Mouse (Mus musculus) erythroblast, embryonic 14.5 days (primary cell): ENCODE measurements around the gene Cd34. TPM values are rescaled to one million over a fixed set of nuclear protein-coding genes. Genes with fewer than 3 reads are reported as not detected.

Source experiments
- H3K27me3 ChIP-seq: 2 replicates; pipeline ENCODE4 v1.6.1; 2012; ENCODE audit warnings: inconsistent platforms; ENCODE audit not compliant: control insufficient read depth
- H3K36me3 ChIP-seq: 2 replicates; pipeline ENCODE4 v1.6.1; 2012; ENCODE audit warnings: mild to moderate bottlenecking, inconsistent platforms; ENCODE audit not compliant: control insufficient read depth
- H3K4me1 ChIP-seq: 2 replicates; pipeline ENCODE4 v1.6.1; 2012; ENCODE audit warnings: inconsistent platforms; ENCODE audit not compliant: control insufficient read depth
- H3K4me3 ChIP-seq: replicated peaks from 2 replicates; pipeline ENCODE3; 2012; ENCODE audit warnings: moderate library complexity, mild to moderate bottlenecking, inconsistent platforms
- H3K9me3 ChIP-seq: 2 replicates; pipeline ENCODE4 v1.6.1; 2012; ENCODE audit warnings: low read length, inconsistent platforms, mixed read lengths; ENCODE audit not compliant: control insufficient read depth
- GATA1 ChIP-seq: IDR thresholded peaks from 2 replicates; pipeline ENCODE4 v1.6.1; 2012; ENCODE audit warnings: low read length, inconsistent platforms, mixed read lengths
- TAL1 ChIP-seq: IDR thresholded peaks from 3 replicates; pipeline ENCODE4 v1.6.1; 2012; ENCODE audit warnings: low read length, inconsistent platforms, mixed read lengths
- polyA plus RNA-seq: library from polyadenylated mRNA; stranded (reverse); fragments of >175 nt; gene quantifications from 2 replicates; pipeline ENCODE4 v1.2.3, GENCODE M21; 2012

The Cd34 gene
- polyA plus RNA-seq, 1 experiment: 0.05 TPM

- H3K27me3 ChIP-seq: peaks cover 2% of the 10 kb centered on the region; the same call in 1 of the 2 replicates
- H3K4me1 ChIP-seq: peaks cover 68% of the 10 kb centered on the region
- H3K36me3 ChIP-seq: no peaks in the 10 kb centered on the region
- H3K4me3 ChIP-seq: no peak overlapping the region
- no peaks in the 10 kb centered on the region for H3K9me3 ChIP-seq
- TF ChIP-seq TAL1 (no peak), GATA1 (no peak)
These were observed 39.5 kb downstream of the Cd34 start for GRCm38 (mm10) chr1:194977946-194978720.

GRCm38 (mm10) chr1:194980826-194981435 is 42.3 kb downstream of the Cd34 start:
- Histone ChIP-seq H3K36me3 (no peaks in the 10 kb centered on the region), H3K9me3 (no peaks in the 10 kb centered on the region), H3K4me3 (no peak overlapping the region), H3K27me3 (peaks cover under 1% of the 10 kb centered on the region; the same call in 1 of the 2 replicates), H3K4me1 (peaks cover 83% of the 10 kb centered on the region)
- TF ChIP-seq TAL1 (no peak), GATA1 (no peak)

GRCm38 (mm10) chr1:194982931-194983690 is 44.5 kb downstream of the Cd34 start:
- Histone ChIP-seq H3K27me3 (no peaks in the 10 kb centered on the region), H3K4me3 (no peak overlapping the region), H3K36me3 (no peaks in the 10 kb centered on the region), H3K9me3 (no peaks in the 10 kb centered on the region), H3K4me1 (peaks cover 63% of the 10 kb centered on the region)
- no peak for TF ChIP-seq TAL1
- TF ChIP-seq GATA1: no peak

- Histone ChIP-seq H3K36me3 (no peaks in the 10 kb centered on the region), H3K27me3 (no peaks in the 10 kb centered on the region), H3K4me1 (peaks cover 49% of the 10 kb centered on the region), H3K4me3 (no peak overlapping the region), H3K9me3 (no peaks in the 10 kb centered on the region)
- TF ChIP-seq GATA1 (no peak), TAL1 (no peak)
These were observed 46.3 kb downstream of the Cd34 start for GRCm38 (mm10) chr1:194984914-194985313.

GRCm38 (mm10) chr1:194985442-194986210 is 47.0 kb downstream of the Cd34 start:
- Histone ChIP-seq H3K4me1 (peaks cover 42% of the 10 kb centered on the region), H3K9me3 (no peaks in the 10 kb centered on the region), H3K36me3 (no peaks in the 10 kb centered on the region), H3K4me3 (no peak overlapping the region), H3K27me3 (no peaks in the 10 kb centered on the region)
- no peak for TF ChIP-seq TAL1
- no peak for TF ChIP-seq GATA1

- no peak for TF ChIP-seq TAL1
- no peak for TF ChIP-seq GATA1
- Histone ChIP-seq H3K4me1 (peaks cover 33% of the 10 kb centered on the region), H3K36me3 (no peaks in the 10 kb centered on the region), H3K9me3 (no peaks in the 10 kb centered on the region), H3K27me3 (no peaks in the 10 kb centered on the region), H3K4me3 (no peak overlapping the region)
These were observed 50.4 kb downstream of the Cd34 start for GRCm38 (mm10) chr1:194989024-194989423.

- no peak for TF ChIP-seq GATA1
- no peak for TF ChIP-seq TAL1
- Histone ChIP-seq H3K4me3 (no peak overlapping the region), H3K27me3 (no peaks in the 10 kb centered on the region), H3K36me3 (no peaks in the 10 kb centered on the region), H3K9me3 (no peaks in the 10 kb centered on the region), H3K4me1 (peaks cover 18% of the 10 kb centered on the region)
These were observed 52.4 kb downstream of the Cd34 start for GRCm38 (mm10) chr1:194990976-194991375.

- Histone ChIP-seq H3K4me3 (no peak overlapping the region), H3K36me3 (no peaks in the 10 kb centered on the region), H3K9me3 (no peaks in the 10 kb centered on the region), H3K4me1 (peaks cover 16% of the 10 kb centered on the region), H3K27me3 (no peaks in the 10 kb centered on the region)
- TF ChIP-seq TAL1: no peak
- no peak for TF ChIP-seq GATA1
These were observed 53.0 kb downstream of the Cd34 start for GRCm38 (mm10) chr1:194991654-194992053.
